Mouse (Mus musculus): ENCODE measurements around the gene Plekha7. TPM values are rescaled to one million over a fixed set of nuclear protein-coding genes. Genes with fewer than 3 reads are reported as not detected.

The Plekha7 gene
- polyA plus RNA-seq, 1 experiment, result 0.25 TPM

GRCm38 (mm10) chr7:116137149-116137548, 171.0 kb downstream of the Plekha7 start:
- H3K4me3 ChIP-seq (ENCODE audit: insufficient read depth, poor library complexity, severe bottlenecking), result no peak overlapping the region
- H3K79me2 ChIP-seq (ENCODE audit: control insufficient read depth, insufficient read depth), result no peaks in the 10 kb centered on the region
- TF ChIP-seq MYOG (IDR thresholded peaks at IDR 0.05; ENCODE audit: control insufficient read depth, extremely low read depth, insufficient read length) (no peak), CEBPB (IDR thresholded peaks at IDR 0.05; ENCODE audit: low read depth) (no peak), USF1 (IDR thresholded peaks at IDR 0.05; ENCODE audit: low read depth) (no peak), FOSL1 (IDR thresholded peaks at IDR 0.05; ENCODE audit: insufficient read depth, low read length, poor library complexity, severe bottlenecking) (no peak), CTCF (IDR thresholded peaks at IDR 0.05; ENCODE audit: control insufficient read depth, insufficient read depth, insufficient read length) (no peak), MYOD1 (IDR thresholded peaks at IDR 0.05; ENCODE audit: control insufficient read depth, insufficient read length, low read depth) (no peak), MAX (IDR thresholded peaks at IDR 0.05) (no peak)
- no peak overlapping the region for H3ac ChIP-seq (ENCODE audit: control insufficient read depth, insufficient read length, low read depth)
- peaks cover 35% of the 10 kb centered on the region for H3K27me3 ChIP-seq (ENCODE audit: control insufficient read depth, insufficient read depth, insufficient read length)
- no peaks in the 10 kb centered on the region for H3K79me3 ChIP-seq (ENCODE audit: low read depth)
- H3K36me3 ChIP-seq (ENCODE audit: control insufficient read depth, insufficient read depth), result no peaks in the 10 kb centered on the region

GRCm38 (mm10) chr7:116134413-116135292, 173.5 kb downstream of the Plekha7 start:
- TF ChIP-seq USF1 (IDR thresholded peaks at IDR 0.05; ENCODE audit: low read depth) (no peak), MYOG (IDR thresholded peaks at IDR 0.05; ENCODE audit: control insufficient read depth, extremely low read depth, insufficient read length) (no peak), CEBPB (IDR thresholded peaks at IDR 0.05; ENCODE audit: low read depth) (no peak), CTCF (IDR thresholded peaks at IDR 0.05; ENCODE audit: control insufficient read depth, insufficient read depth, insufficient read length) (no peak), MAX (IDR thresholded peaks at IDR 0.05) (no peak), MYOD1 (IDR thresholded peaks at IDR 0.05; ENCODE audit: control insufficient read depth, insufficient read length, low read depth) (no peak), FOSL1 (IDR thresholded peaks at IDR 0.05; ENCODE audit: insufficient read depth, low read length, poor library complexity, severe bottlenecking) (no peak)
- no peak overlapping the region for H3K4me3 ChIP-seq (ENCODE audit: insufficient read depth, poor library complexity, severe bottlenecking)
- H3K79me3 ChIP-seq (ENCODE audit: low read depth), result no peaks in the 10 kb centered on the region
- H3K36me3 ChIP-seq (ENCODE audit: control insufficient read depth, insufficient read depth), result no peaks in the 10 kb centered on the region
- no peak overlapping the region for H3ac ChIP-seq (ENCODE audit: control insufficient read depth, insufficient read length, low read depth)
- H3K27me3 ChIP-seq (ENCODE audit: control insufficient read depth, insufficient read depth, insufficient read length), result peaks cover 30% of the 10 kb centered on the region
- H3K79me2 ChIP-seq (ENCODE audit: control insufficient read depth, insufficient read depth), result no peaks in the 10 kb centered on the region

- H3K79me3 ChIP-seq (ENCODE audit: low read depth), result no peaks in the 10 kb centered on the region
- H3K27me3 ChIP-seq (ENCODE audit: control insufficient read depth, insufficient read depth, insufficient read length), result peaks cover 31% of the 10 kb centered on the region
- H3ac ChIP-seq (ENCODE audit: control insufficient read depth, insufficient read length, low read depth), result no peak overlapping the region
- H3K36me3 ChIP-seq (ENCODE audit: control insufficient read depth, insufficient read depth), result no peaks in the 10 kb centered on the region
- no peak overlapping the region for H3K4me3 ChIP-seq (ENCODE audit: insufficient read depth, poor library complexity, severe bottlenecking)
- TF ChIP-seq FOSL1 (IDR thresholded peaks at IDR 0.05; ENCODE audit: insufficient read depth, low read length, poor library complexity, severe bottlenecking), result no peak
- peak; percentile 25 for TF ChIP-seq CTCF (IDR thresholded peaks at IDR 0.05; ENCODE audit: control insufficient read depth, insufficient read depth, insufficient read length)
- no peaks in the 10 kb centered on the region for H3K79me2 ChIP-seq (ENCODE audit: control insufficient read depth, insufficient read depth)
These were observed 176.1 kb downstream of the Plekha7 start for GRCm38 (mm10) chr7:116132078-116132477.

- no peak for TF ChIP-seq MYOG (IDR thresholded peaks at IDR 0.05; ENCODE audit: control insufficient read depth, extremely low read depth, insufficient read length)
- no peak for TF ChIP-seq FOSL1 (IDR thresholded peaks at IDR 0.05; ENCODE audit: insufficient read depth, low read length, poor library complexity, severe bottlenecking)
- TF ChIP-seq CTCF (IDR thresholded peaks at IDR 0.05; ENCODE audit: control insufficient read depth, insufficient read depth, insufficient read length), result no peak
- no peak for TF ChIP-seq MYOD1 (IDR thresholded peaks at IDR 0.05; ENCODE audit: control insufficient read depth, insufficient read length, low read depth)
- no peak for TF ChIP-seq MAX (IDR thresholded peaks at IDR 0.05)
- TF ChIP-seq CEBPB (IDR thresholded peaks at IDR 0.05; ENCODE audit: low read depth), result no peak
- TF ChIP-seq USF1 (IDR thresholded peaks at IDR 0.05; ENCODE audit: low read depth), result no peak
- Histone ChIP-seq H3K27me3 (ENCODE audit: control insufficient read depth, insufficient read depth, insufficient read length) (peaks cover 32% of the 10 kb centered on the region), H3K79me2 (ENCODE audit: control insufficient read depth, insufficient read depth) (no peaks in the 10 kb centered on the region), H3K36me3 (ENCODE audit: control insufficient read depth, insufficient read depth) (no peaks in the 10 kb centered on the region), H3K4me3 (ENCODE audit: insufficient read depth, poor library complexity, severe bottlenecking) (no peak overlapping the region), H3ac (ENCODE audit: control insufficient read depth, insufficient read length, low read depth) (no peak overlapping the region), H3K79me3 (ENCODE audit: low read depth) (no peaks in the 10 kb centered on the region)
These were observed 176.8 kb downstream of the Plekha7 start for GRCm38 (mm10) chr7:116131390-116131789.

- TF ChIP-seq MYOD1 (IDR thresholded peaks at IDR 0.05; ENCODE audit: control insufficient read depth, insufficient read length, low read depth), result no peak
- TF ChIP-seq FOSL1 (IDR thresholded peaks at IDR 0.05; ENCODE audit: insufficient read depth, low read length, poor library complexity, severe bottlenecking), result no peak
- TF ChIP-seq USF1 (IDR thresholded peaks at IDR 0.05; ENCODE audit: low read depth), result no peak
- no peak for TF ChIP-seq MAX (IDR thresholded peaks at IDR 0.05)
- no peak for TF ChIP-seq CTCF (IDR thresholded peaks at IDR 0.05; ENCODE audit: control insufficient read depth, insufficient read depth, insufficient read length)
- TF ChIP-seq CEBPB (IDR thresholded peaks at IDR 0.05; ENCODE audit: low read depth), result no peak
- TF ChIP-seq MYOG (IDR thresholded peaks at IDR 0.05; ENCODE audit: control insufficient read depth, extremely low read depth, insufficient read length), result no peak
- H3K79me2 ChIP-seq (ENCODE audit: control insufficient read depth, insufficient read depth), result no peaks in the 10 kb centered on the region
- H3ac ChIP-seq (ENCODE audit: control insufficient read depth, insufficient read length, low read depth), result no peak overlapping the region
- no peak overlapping the region for H3K4me3 ChIP-seq (ENCODE audit: insufficient read depth, poor library complexity, severe bottlenecking)
- H3K27me3 ChIP-seq (ENCODE audit: control insufficient read depth, insufficient read depth, insufficient read length), result peaks cover 14% of the 10 kb centered on the region
- H3K36me3 ChIP-seq (ENCODE audit: control insufficient read depth, insufficient read depth), result no peaks in the 10 kb centered on the region
- H3K79me3 ChIP-seq (ENCODE audit: low read depth), result no peaks in the 10 kb centered on the region
These were observed 178.8 kb downstream of the Plekha7 start for GRCm38 (mm10) chr7:116129374-116129773.
